In genomic region chr13:55715167-55715512, GRCm38 (mm10) we compare ENCODE assay signal across 7 mouse cellular contexts. TPM values are rescaled to one million over a fixed set of nuclear protein-coding genes. Genes with fewer than 3 reads are reported as not detected.
A peak's percentile ranks its signal among the peaks of the same experiment; 100 is the strongest.
DNase-seq lines count a peak whose midpoint lies in the region; ATAC-seq and TF ChIP-seq lines count a peak whose summit lies in the region.

No protein-coding gene starts in this region.

- TF ChIP-seq POLR2A in small intestine, adult 2 months (IDR thresholded peaks at IDR 0.05; ENCODE audit: low read depth, low read length) = no peak

- TF ChIP-seq CTCF in small intestine, adult 2 months (IDR thresholded peaks at IDR 0.05; ENCODE audit: extremely low read depth, insufficient read length, insufficient replicate concordance, low read depth, low read length) = no peak

- no peaks in the 10 kb centered on the region for H3K27me3 ChIP-seq in lung, embryonic 15.5 days
- no peaks in the 10 kb centered on the region for H3K27me3 ChIP-seq in limb, embryonic 12.5 days
- H3K27me3 ChIP-seq in small intestine, adult 2 months (ENCODE audit: control insufficient read depth, insufficient read depth, low read length) = no peaks in the 10 kb centered on the region

- peaks cover 20% of the 10 kb centered on the region; the same call in 1 of the 2 replicates for H3K36me3 ChIP-seq in lung, embryonic 15.5 days
- peaks cover 25% of the 10 kb centered on the region for H3K36me3 ChIP-seq in limb, embryonic 12.5 days
- H3K36me3 ChIP-seq in small intestine, adult 2 months (ENCODE audit: control insufficient read depth, insufficient read depth, low read length) = peaks cover 2% of the 10 kb centered on the region; the same call in 1 of the 2 replicates

- no peaks in the 10 kb centered on the region for H3K9me3 ChIP-seq in lung, embryonic 15.5 days
- no peaks in the 10 kb centered on the region for H3K9me3 ChIP-seq in limb, embryonic 12.5 days

- 0 out of 2 replicates have a peak, but pooled peaks have one; percentile 15 for ATAC-seq in lung, embryonic 15.5 days (ENCODE audit: borderline replicate concordance, extremely low read depth, low FRiP score, low TSS enrichment)
- ATAC-seq in erythroblast, adult 5-6 weeks (replicated peaks; ENCODE audit: low FRiP score, poor library complexity, severe bottlenecking) = peak; percentile 25
- ATAC-seq in limb, embryonic 12.5 days (ENCODE audit: insufficient number of reproducible peaks, insufficient read depth, low FRiP score, low TSS enrichment, low read depth) = no peak

- peak overlapping the region; percentile 57 for H3K4me2 ChIP-seq in lung, embryonic 15.5 days
- H3K4me2 ChIP-seq in limb, embryonic 12.5 days = peak overlapping the region; percentile 53

- whole genome bisulfite sequencing in lung, embryonic 15.5 days = 4% methylated on average over 5 of the region's 5 CpGs
- 9% methylated on average over 5 of the region's 5 CpGs for WGBS in limb, embryonic 12.5 days
- 2% methylated on average over 5 of the region's 5 CpGs for WGBS in small intestine, adult 2 months

- peak overlapping the region; percentile 75 for H3K4me3 ChIP-seq in lung, embryonic 15.5 days
- H3K4me3 ChIP-seq in limb, embryonic 12.5 days (replicated peaks) = peak overlapping the region; percentile 95
- peak overlapping the region; percentile 74 for H3K4me3 ChIP-seq in small intestine, adult 2 months (ENCODE audit: low read depth, low read length)

- H3K27ac ChIP-seq in lung, embryonic 15.5 days = peak overlapping the region; percentile 69
- peak overlapping the region; percentile 92 for H3K27ac ChIP-seq in limb, embryonic 12.5 days
- peak overlapping the region; percentile 67 for H3K27ac ChIP-seq in small intestine, adult 2 months (ENCODE audit: insufficient read depth, low read depth, low read length)

- peaks cover 4% of the 10 kb centered on the region; the same call in 1 of the 2 replicates for H3K4me1 ChIP-seq in lung, embryonic 15.5 days
- peaks cover 14% of the 10 kb centered on the region for H3K4me1 ChIP-seq in limb, embryonic 12.5 days (replicated peaks)
- H3K4me1 ChIP-seq in small intestine, adult 2 months (ENCODE audit: control insufficient read depth, insufficient read depth, insufficient read length, low read length) = no peaks in the 10 kb centered on the region; the same call in 1 of the 2 replicates

- peak overlapping the region; percentile 85 for H3K9ac ChIP-seq in lung, embryonic 15.5 days
- H3K9ac ChIP-seq in limb, embryonic 12.5 days (replicated peaks) = peak overlapping the region; percentile 95

- DNase-seq in lung, postnatal 10 days = no peak
- no peak for DNase-seq in embryo, embryonic 9.5 days (ENCODE audit: extremely low spot score)
- no peak for DNase-seq in Muller cell, postnatal 12 days (ENCODE audit: inconsistent ontology term)

RNA-seq across cellular contexts. Expression of gene Txndc15, which starts 0.7 kb away (rescaled TPM):
- polyA plus RNA-seq in lung, embryonic 15.5 days (2015; fragmentation: Nextera tagmentation; extraction: Ambion mirVana) = 93.0 TPM in 2 replicates
- total RNA-seq in erythroblast, adult 5-6 weeks (2015; ENCODE audit: low replicate concordance) = 10.4 and 11.5 TPM in 2 replicates
- total RNA-seq in erythroblast, adult 5-6 weeks (2017; ENCODE audit: low replicate concordance) = 4.2 and 7.0 TPM in 2 replicates
- polyA plus RNA-seq in limb, embryonic 12.5 days (2016; fragmentation: Nextera tagmentation; extraction: Ambion mirVana) = 94.1 and 95.8 TPM in 2 replicates
- polyA plus RNA-seq in small intestine, adult 2 months (2012; rRNA removed) = 21.5 and 32.8 TPM in 2 replicates

RNA-seq across cellular contexts. Expression of gene Pcbd2, which starts 12.0 kb away (rescaled TPM):
- polyA plus RNA-seq in lung, embryonic 15.5 days (2015; fragmentation: Nextera tagmentation; extraction: Ambion mirVana) = 57.9 and 60.5 TPM in 2 replicates
- total RNA-seq in erythroblast, adult 5-6 weeks (2015; ENCODE audit: low replicate concordance) = 12.5 TPM in 1 of 2 replicates, not detected in the other
- total RNA-seq in erythroblast, adult 5-6 weeks (2017; ENCODE audit: low replicate concordance) = 11.2 and 24.4 TPM in 2 replicates
- 42.0 and 46.8 TPM in 2 replicates for polyA plus RNA-seq in limb, embryonic 12.5 days (2016; fragmentation: Nextera tagmentation; extraction: Ambion mirVana)
- 5.9 and 20.2 TPM in 2 replicates for polyA plus RNA-seq in small intestine, adult 2 months (2012; rRNA removed)

RNA-seq across cellular contexts. Expression of gene B230219D22Rik, which starts 22.2 kb away (rescaled TPM):
- polyA plus RNA-seq in lung, embryonic 15.5 days (2015; fragmentation: Nextera tagmentation; extraction: Ambion mirVana) = 59.3 and 64.9 TPM in 2 replicates
- 15.2 and 23.6 TPM in 2 replicates for total RNA-seq in erythroblast, adult 5-6 weeks (2015; ENCODE audit: low replicate concordance)
- 15.1 and 19.1 TPM in 2 replicates for total RNA-seq in erythroblast, adult 5-6 weeks (2017; ENCODE audit: low replicate concordance)
- 78.7 and 84.5 TPM in 2 replicates for polyA plus RNA-seq in limb, embryonic 12.5 days (2016; fragmentation: Nextera tagmentation; extraction: Ambion mirVana)
- 4.9 and 7.5 TPM in 2 replicates for polyA plus RNA-seq in small intestine, adult 2 months (2012; rRNA removed)
